Mouse (Mus musculus) layer of hippocampus, adult 6 months (tissue): ENCODE measurements around the gene Ica1l. TPM values are rescaled to one million over a fixed set of nuclear protein-coding genes. Genes with fewer than 3 reads are reported as not detected.

Experiments
- long read RNA-seq, 2 experiments: library from polyadenylated mRNA; unstranded; transcript quantifications; one replicate each; pipeline ENCODE4 v2.0.0; 2019 to 2020
- polyA plus RNA-seq: library from polyadenylated mRNA; unstranded; fragments of <200 nt; fragmentation: Nextera tagmentation; gene quantifications from 2 replicates; pipeline ENCODE4 v1.2.3, GENCODE M21; 2021

The Ica1l gene
- polyA plus RNA-seq = 14.4 and 16.2 TPM in 2 replicates
- long read RNA-seq, experiment 1, partial matches to known transcripts = 5 of 28 reads
- long read RNA-seq, experiment 1, other reads (novel, unspliced or antisense) = 18 of 28 reads
- long read RNA-seq, experiment 2, transcript Ica1l-201 (11 exons, 3,650 nt) = major isoform, 9 of 60 reads
- long read RNA-seq, experiment 2, transcript Ica1l-206 (11 exons, 3,415 nt) = minor isoform, 5 of 60 reads
- long read RNA-seq, experiment 2, partial matches to known transcripts = 10 of 60 reads
- long read RNA-seq, experiment 2, other reads (novel, unspliced or antisense) = 36 of 60 reads

GRCm38 (mm10) chr1:60042796-60043469, at the start of gene Ica1l:
Gene Ica1l, minus strand, starts transcription at chr1:60043184.

Other genes starting within 250 kb of the Ica1l start
- 6.5 and 7.5 TPM in 2 replicates for gene Fam117b, start 130.2 kb downstream of the Ica1l start, polyA plus RNA-seq
- gene Carf, start 55.1 kb upstream of the Ica1l start, polyA plus RNA-seq = 10.2 and 12.1 TPM in 2 replicates
- gene Wdr12, start 55.5 kb upstream of the Ica1l start, polyA plus RNA-seq = 32.9 and 37.0 TPM in 2 replicates
- 4.0 and 5.1 TPM in 2 replicates for gene Nbeal1, start 137.4 kb upstream of the Ica1l start, polyA plus RNA-seq